Mouse (Mus musculus) gastrocnemius, postnatal 14 days (tissue): ENCODE results near the gene Tmem107. TPM values are rescaled to one million over a fixed set of nuclear protein-coding genes. Genes with fewer than 3 reads are reported as not detected.
A peak's percentile ranks its signal among the peaks of the same experiment; 100 is the strongest.

ENCODE experiments used
- DNase-seq: peaks from one replicate; pipeline ENCODE4 v3.0.0; 2021; ENCODE audit warnings: mixed read lengths
- intact Hi-C: fragments of 180-260 bp; cut with DNase I; formaldehyde crosslinking; loops from one replicate; pipeline ENCODE4 v1.15.1; 2025; ENCODE audit warnings: low total_unique reads
- total RNA-seq, 2 experiments: library from RNA; stranded (reverse); gene quantifications; 2 replicates each; pipeline ENCODE4 v1.2.3; 2021

Tmem107 gene
- total RNA-seq, 2 experiments from 2014 or later, result 2.9 to 4.7 TPM

DNA sequence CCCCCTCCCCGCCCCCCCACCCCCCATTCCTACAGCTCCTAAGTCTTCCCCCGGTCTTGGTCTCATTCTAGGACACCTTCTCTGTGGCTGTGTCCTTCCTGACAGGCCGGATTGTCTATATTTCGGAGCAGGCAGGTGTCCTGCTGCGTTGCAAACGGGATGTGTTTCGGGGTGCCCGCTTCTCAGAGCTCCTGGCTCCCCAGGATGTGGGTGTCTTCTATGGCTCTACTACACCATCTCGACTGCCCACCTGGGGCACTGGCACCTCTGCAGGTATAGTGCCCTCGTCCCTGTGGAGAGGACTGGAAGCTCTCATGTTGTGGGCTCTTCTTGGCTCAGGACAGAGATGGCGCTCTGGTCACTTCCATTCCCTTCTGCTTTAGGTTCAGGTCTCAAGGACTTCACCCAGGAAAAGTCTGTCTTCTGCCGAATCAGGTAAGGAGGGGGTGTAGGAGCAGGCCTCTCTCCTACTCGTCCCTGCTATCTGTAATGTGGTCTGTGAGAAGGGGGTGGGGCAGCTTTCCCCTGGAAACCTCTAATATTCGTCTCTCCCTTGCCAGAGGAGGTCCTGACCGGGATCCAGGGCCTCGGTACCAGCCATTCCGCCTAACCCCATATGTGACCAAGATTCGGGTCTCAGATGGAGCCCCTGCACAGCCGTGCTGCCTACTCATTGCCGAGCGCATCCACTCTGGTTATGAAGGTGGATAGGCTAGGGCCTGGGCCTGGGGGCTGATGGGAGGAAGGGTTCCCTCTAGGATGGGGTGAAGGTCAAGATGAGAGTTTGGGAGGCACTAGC is 31.2 kb downstream of the Tmem107 start:
- intact Hi-C loops, result no loop called here
- no peak for DNase-seq

DNA sequence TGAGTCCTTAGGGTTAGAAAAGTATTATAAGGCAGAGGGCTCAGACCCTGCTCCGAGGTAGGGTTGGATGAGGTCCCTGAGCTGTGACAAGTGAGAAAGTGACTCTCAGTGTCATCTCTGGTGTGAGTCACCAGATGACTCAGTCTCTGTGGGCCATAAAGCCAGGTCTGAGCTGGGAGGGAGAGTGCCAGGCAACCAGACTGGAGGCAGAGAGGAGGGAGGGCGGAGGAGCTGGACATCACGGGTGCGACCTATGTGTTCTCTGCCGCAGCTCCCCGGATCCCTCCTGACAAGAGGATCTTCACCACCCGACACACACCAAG is 31.8 kb downstream of the Tmem107 start:
- intact Hi-C loops, result no loop called here
- DNase-seq, result no peak

DNA sequence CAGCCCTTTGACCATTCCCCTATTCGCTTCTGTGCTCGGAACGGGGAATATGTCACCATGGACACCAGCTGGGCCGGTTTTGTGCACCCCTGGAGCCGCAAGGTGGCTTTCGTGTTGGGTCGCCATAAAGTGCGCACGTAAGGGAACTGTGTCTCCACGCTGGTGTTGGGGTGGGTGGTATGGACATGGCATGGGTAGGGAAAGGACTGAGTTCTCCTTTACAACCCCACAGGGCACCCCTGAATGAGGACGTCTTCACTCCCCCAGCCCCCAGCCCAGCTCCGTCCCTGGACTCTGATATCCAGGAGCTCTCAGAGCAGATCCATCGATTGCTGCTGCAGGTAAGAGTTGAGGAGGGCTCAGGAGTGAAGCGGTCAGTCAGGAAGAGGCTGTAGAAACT is 32.5 kb downstream of the Tmem107 start:
- DNase-seq, result no peak
- intact Hi-C loops, result no loop called here

DNA sequence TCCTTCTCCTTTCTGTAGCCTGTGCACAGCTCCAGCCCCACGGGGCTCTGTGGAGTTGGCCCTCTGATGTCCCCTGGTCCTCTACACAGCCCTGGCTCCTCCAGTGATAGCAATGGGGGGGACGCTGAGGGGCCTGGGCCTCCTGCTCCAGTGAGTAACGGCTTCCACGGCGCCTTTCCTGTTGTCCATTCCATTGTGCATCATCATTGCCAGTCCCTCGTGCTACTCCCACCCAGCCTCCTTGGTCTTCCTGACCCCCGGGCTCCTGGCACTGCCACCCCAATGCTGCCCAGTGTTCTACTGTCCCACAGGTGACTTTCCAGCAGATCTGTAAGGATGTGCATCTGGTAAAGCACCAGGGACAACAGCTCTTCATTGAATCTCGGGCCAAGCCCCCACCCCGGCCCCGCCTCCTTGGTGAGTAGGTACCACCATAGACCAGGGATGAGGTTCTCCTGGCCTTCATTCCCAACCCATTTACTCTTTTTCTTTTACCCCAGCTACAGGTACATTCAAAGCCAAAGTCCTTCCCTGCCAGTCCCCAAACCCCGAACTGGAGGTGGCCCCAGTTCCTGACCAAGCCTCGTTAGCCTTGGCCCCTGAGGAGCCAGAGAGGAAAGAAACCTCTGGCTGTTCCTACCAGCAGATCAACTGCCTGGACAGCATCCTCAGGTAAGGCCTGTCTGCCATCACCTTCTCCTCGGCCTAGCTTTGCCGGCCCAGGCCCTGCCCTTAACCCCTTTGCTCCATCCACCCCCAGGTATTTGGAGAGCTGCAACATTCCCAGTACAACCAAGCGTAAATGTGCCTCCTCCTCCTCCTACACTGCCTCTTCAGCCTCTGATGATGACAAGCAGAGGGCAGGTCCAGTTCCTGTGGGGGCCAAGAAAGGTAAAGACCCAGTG is 33.2 kb downstream of the Tmem107 start:
- intact Hi-C loops, result no loop called here
- DNase-seq, result no peak

DNA sequence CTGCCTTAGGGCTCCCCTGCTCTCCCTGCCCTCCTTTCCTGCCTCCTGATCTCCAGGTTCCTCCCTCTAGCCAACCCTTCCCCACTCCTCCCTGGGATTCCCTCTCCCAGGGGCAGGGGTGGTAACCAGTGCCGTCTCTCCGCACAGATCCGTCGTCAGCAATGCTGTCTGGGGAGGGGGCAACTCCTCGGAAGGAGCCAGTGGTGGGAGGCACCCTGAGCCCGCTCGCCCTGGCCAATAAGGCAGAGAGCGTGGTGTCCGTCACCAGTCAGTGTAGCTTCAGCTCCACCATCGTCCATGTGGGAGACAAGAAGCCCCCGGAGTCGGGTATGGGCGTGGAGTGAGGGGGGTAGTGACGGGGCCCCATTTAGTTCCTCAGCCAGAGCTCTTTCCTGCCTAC is 33.9 kb downstream of the Tmem107 start:
- no peak for DNase-seq
- intact Hi-C loops, result no loop called here

DNA sequence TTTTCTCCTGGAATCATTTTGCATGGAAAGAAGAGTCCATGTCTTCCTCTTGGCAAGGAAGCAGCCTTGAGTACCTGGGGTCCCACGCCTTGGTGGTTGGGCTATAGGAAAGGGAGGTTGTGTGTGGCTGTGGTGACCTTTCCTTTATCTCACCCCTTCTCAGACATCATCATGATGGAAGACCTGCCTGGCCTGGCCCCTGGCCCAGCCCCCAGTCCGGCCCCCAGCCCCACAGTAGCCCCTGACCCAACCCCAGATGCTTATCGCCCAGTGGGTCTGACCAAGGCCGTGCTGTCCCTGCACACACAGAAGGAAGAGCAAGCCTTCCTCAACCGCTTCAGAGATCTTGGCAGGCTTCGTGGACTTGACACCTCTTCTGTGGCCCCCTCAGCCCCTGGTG is 34.6 kb downstream of the Tmem107 start:
- DNase-seq, result no peak
- intact Hi-C loops, result no loop called here

DNA sequence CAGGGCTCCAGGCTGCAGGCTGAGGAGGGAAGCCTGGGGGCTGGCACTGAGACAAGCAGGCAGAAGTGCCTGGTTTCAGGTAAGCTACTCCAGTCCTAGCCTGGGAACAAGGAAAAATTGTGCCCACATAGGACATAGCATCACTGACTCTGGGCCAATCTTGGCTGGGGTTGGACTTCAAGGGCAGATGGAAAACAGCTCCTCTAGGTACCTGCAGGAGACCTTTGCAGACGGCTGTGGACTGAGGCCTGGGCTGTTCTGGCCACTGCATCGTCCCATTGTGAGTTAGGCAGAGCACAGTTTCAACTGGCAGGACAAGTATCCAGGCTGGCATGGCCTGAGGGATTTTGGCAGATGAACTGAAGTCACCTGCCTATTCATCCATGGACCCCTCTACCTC is 35.2 kb downstream of the Tmem107 start:
- DNase-seq, result no peak
- intact Hi-C loops, result no loop called here

- intact Hi-C loops, result no loop called here
- no peak for DNase-seq
Observed at GRCm38 (mm10) chr11:69106299-69106698, 35.7 kb downstream of the Tmem107 start.

- no peak for DNase-seq
- intact Hi-C loops, result no loop called here
Observed at GRCm38 (mm10) chr11:69106842-69107241, 36.2 kb downstream of the Tmem107 start.

- no peak for DNase-seq
- intact Hi-C loops, result no loop called here
Observed at GRCm38 (mm10) chr11:69107676-69108075, 37.1 kb downstream of the Tmem107 start.

- intact Hi-C loops, result no loop called here
- DNase-seq, result no peak
Observed at GRCm38 (mm10) chr11:69108223-69108622, 37.6 kb downstream of the Tmem107 start.

- no peak for DNase-seq
- intact Hi-C loops, result no loop called here
Observed at GRCm38 (mm10) chr11:69109032-69109900, 38.7 kb downstream of the Tmem107 start.

GRCm38 (mm10) chr11:69110319-69111046 is 39.9 kb downstream of the Tmem107 start:
- intact Hi-C loops, result no loop called here

DNA sequence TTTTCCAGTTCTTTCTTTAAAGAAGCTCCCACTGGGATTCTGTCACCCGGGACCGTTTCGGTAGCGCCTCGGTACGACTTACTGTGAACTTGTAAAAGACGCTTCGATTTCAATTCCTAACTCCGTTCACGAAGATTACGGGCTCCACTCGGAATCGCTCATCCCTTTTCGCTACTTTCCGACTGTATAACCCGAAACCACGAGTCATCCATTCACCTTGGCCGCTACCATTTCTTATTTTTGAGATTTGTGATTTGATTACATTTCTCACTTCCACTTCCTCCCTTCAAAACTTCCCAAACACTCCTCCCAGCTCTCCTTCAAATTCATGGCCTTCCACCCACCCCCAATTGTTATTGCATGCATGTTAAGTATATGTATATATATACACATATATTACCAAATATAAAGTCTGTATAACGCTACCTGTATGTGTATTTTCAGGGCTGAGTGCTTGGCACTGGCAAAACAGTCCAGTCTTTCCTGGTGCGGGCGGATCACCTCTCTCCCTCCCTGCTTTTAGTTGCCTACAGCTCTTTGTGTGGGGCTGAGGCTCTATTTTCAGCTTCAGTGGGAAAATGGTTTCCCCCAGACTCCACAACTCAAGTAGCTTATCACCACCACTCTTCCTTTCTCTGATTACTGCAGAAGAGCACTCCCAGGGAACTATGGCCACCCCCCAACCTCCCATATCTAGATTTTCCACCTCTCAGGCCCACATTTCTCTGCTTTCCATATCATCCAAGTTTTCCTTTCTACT is 40.6 kb downstream of the Tmem107 start:
- intact Hi-C loops, result no loop called here
- DNase-seq, result no peak

More at GRCm38 (mm10) chr11:69110319-69111046, 39.9 kb downstream of the Tmem107 start:
- peak; percentile 90 for DNase-seq

DNA sequence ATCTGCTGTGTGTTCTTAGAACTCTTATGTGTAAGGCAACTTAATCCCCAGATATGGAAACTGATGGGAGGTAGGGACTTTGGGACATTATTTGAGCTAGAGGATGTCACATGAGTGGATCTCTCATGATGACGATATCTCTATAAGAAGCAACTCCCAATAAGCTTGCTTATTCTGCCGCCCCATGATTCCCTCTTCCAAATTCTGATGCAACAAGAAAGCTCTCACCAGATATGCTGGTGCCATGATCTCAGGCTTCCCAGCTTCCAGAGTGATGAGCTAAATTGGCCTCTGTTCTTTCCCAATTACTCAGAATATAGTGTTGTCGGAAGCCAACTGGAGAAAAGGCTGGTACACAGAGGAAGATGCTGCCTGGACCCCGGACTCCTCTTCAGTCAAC is 41.3 kb downstream of the Tmem107 start:
- no peak for DNase-seq
- intact Hi-C loops, result no loop called here

GRCm38 (mm10) chr11:69114018-69114417 is 43.4 kb downstream of the Tmem107 start:
- intact Hi-C loops, result no loop called here
- DNase-seq, result no peak

DNA sequence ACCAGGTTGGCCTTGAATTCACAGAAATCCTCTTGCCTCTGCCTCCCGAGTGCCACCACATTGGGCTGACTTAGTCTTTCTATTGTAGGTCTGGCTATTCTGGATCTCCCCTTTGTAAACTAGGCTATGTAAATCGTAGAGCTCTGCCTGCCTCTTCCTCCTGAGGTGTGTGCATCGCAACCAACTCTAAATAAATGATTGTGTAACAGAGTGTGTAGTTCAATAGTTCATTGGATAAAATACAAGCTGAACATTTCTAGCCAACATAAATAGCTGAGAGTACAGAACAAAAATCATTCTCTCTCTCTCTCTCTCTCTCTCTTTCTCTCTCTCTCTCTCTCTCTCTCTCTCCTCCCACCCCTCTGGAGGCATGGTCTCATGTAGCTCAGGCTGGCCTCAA is 44.0 kb downstream of the Tmem107 start:
- intact Hi-C loops, result no loop called here

DNA sequence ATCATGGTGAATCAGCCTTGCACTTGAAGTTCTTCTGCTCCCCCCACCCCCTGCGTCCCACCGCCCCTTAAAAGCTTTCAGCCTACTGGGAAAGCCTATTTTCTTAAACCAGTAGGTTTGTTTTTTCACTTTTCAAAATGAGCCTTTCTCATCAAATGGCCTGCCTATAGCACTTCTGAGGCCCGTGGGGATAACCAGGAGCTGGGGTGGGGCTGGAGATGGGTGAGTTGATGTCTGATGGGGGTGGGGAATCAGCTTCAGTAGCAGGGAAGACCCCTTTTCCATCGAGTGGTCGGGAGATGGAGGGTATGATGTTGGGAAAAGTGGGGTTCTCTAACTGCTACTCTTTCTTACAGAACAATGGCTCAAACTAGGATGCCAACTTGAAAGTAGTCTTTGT is 46.2 kb downstream of the Tmem107 start:
- no peak for DNase-seq
- intact Hi-C loops, result no loop called here

More for the DNA sequence above, 44.0 kb downstream of the Tmem107 start:
- DNase-seq, result no peak
